Mouse (Mus musculus) erythroblast, embryonic 14.5 days (primary cell): ENCODE measurements around the gene Baz2b.

Experiments
- GATA1 ChIP-seq: IDR thresholded peaks from 2 replicates; pipeline ENCODE4 v1.6.1; 2012; ENCODE audit warnings: low read length, inconsistent platforms, mixed read lengths
- TAL1 ChIP-seq: IDR thresholded peaks from 3 replicates; pipeline ENCODE4 v1.6.1; 2012; ENCODE audit warnings: low read length, inconsistent platforms, mixed read lengths

DNA sequence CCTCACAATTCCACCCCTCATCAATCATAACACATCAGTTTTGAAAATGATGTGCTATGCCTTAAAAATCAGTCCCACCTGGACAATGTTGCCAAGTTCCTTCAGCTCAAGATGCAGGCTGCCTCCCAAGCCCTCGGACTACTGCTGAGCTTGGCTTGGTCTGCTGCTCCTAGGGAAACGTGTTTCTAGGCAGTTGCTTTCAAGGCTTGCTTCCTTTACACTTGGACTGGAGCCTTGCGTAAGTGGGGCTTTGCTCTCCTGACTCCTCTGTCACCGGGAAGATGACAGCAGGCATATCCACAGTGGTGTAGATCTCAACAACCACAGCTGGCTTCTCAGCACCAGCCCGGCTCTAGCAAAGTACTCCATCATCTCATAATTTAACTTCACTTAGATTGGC, 138.7 kb downstream of the Baz2b start:
- TF ChIP-seq GATA1 (no peak), TAL1 (no peak)
